Mouse (Mus musculus): Measurements from ENCODE around the gene Nfkb1.

Nfkb1 gene

DNA sequence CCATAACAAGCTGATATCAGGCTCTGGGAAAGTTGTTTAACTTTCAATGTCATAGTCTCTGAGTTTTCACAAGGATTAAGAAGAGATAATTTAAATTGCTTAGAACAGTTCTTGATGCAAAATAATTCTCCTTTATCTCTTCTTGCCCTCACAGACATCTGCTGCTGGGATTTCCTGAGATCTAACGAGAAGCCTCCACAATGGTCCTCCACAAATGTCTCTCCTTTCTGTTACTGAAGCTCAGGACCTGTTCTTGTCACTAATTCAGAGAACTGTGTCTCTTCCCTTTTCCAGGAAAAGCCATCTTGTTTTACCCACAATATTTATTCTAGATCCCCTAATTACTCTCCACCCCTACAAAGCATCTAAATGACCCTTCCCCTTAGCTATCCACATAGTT is 56.3 kb downstream of the Nfkb1 start:
- no peak for DNase-seq (ENCODE audit: extremely low read depth, insufficient read length, low spot score)

DNA sequence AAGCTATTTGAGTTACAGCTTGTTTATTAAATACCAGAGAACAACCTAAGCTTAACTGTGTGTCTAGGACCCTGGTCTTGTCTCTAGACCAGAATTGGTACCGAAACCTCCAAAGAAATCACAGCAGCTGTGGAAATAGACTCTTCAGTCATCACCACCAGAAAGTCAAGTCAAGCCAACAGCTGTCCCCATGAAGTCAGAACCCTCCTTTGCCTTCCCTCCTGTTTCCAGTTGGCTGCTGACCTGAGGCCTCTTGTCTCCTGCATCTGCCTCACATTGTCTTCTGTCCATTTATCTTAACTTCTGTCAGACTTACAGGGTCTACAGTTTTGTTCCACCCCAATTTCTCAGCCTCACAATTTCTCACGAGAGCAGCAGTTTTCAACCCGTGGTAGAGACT is 57.1 kb downstream of the Nfkb1 start:
- DNase-seq (ENCODE audit: extremely low read depth, insufficient read length, low spot score): no peak

DNA sequence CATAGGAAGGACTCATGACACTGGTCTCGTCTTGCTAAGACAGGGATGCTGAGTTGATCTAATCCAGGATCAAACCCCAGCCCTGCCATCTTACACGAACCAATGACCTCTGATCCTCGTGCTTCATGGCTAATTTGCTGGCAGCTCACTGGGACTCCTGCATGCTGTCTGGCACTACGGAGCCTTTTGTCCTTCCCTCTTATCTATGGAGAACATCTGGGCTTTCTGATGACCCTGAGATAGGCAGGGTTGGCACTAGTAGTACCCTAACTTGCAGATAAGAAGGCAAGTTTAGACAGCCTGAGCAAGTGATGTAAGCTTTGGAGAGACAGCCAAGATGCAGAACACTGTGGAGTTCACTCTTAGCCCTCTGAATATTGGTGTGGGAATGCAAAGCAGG is 59.5 kb downstream of the Nfkb1 start:
- DNase-seq (ENCODE audit: extremely low read depth, insufficient read length, low spot score): no peak

DNA sequence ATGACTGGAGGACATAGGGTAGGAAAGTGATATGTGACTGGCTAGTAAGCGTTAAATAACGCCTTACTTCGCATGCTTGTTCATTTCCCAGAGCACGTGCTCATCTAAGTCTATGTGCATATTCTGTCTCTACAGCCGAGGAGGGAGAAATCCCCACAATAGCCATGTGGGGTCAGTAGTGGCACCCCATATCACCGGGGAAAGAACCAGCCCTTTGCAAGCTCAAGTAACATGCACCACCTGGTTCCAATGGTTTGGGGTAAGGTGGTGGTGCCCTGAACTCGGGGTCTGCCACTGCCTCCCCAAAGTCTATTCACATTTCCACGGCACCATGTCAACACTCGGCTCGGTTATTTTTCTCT is 60.3 kb downstream of the Nfkb1 start:
- peak; percentile 18 for DNase-seq (ENCODE audit: extremely low read depth, insufficient read length, low spot score)

DNA sequence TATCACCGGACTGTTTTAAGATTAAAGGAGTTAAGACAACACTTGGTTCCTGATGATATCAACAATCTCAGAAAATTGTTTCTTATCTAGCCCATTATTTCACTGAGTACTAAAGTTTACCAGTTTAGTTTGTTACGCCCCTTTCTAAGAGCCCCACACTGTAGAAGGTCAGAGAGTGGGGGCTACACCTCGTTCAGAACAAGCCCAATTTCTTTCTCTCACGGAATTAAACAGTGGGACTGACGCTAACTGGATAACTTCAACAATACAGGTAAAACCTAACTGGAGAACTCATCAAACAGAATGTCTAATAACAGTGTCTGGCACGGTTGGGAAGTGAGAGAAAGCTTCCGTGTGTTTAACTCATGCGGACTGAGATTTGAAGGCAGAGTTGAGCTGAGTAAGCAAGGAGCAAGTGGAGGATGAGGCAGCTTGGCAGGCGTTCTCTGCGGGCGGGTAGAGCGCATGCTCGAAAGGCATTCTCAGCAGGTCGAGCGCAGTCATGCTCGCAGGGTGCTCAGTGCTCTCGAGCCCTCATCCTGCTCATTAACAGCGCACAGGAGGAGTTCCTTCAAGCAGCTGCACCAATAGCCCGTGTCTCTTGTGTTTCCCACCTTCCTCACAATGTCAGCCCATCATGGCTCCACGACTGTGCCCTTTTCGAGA is 60.8 kb downstream of the Nfkb1 start:
- no peak for DNase-seq (ENCODE audit: extremely low read depth, insufficient read length, low spot score)

DNA sequence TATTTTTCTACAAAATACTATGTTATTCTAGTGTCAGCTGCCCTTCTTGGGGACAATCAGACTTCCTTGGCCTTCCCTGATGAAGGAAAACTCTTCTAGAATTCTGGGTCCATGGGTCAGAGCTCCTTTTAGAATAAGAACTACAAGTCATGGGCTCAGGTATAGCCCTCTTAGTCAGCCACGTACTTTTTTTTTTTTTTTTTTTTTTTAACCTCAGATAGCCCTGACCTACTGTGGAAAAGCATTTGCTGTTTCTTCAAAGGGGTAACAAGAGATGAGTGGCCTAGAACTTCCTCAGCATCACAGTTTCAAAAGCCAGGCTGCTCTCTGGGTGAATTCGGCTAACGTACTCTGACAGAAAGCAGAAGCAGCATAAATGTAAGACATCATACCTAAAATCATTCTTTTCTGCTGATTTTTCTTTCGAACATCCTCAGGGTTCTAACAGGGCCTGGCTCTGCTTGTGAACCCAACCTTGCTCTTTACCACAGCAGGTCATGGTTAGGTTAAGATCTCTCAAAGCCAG is 61.5 kb downstream of the Nfkb1 start:
- no peak for DNase-seq (ENCODE audit: extremely low read depth, insufficient read length, low spot score)

DNA sequence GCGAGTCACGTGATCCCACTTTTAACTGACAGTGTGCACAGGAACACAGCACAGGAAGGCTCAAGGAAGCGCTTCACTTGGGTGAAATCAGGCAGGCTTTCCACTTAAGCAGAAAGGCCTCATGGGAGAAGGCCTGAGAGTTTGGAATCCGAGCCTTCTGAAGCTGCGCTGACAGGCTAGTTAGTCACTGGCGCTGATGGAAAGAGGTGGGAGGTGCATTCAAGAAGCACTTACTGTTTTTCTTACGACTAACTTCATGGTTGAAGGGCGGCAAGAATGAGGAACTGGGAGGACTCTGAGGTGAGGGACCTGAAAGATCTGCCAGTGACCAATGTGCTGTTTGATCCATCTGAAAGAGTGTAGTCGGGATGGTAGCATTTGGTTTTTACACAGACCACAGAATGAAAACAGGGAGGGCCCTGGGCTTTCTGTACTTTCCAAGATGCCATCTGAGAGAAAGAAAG is 62.6 kb downstream of the Nfkb1 start:
- DNase-seq (ENCODE audit: extremely low read depth, insufficient read length, low spot score): peak; percentile 25

DNA sequence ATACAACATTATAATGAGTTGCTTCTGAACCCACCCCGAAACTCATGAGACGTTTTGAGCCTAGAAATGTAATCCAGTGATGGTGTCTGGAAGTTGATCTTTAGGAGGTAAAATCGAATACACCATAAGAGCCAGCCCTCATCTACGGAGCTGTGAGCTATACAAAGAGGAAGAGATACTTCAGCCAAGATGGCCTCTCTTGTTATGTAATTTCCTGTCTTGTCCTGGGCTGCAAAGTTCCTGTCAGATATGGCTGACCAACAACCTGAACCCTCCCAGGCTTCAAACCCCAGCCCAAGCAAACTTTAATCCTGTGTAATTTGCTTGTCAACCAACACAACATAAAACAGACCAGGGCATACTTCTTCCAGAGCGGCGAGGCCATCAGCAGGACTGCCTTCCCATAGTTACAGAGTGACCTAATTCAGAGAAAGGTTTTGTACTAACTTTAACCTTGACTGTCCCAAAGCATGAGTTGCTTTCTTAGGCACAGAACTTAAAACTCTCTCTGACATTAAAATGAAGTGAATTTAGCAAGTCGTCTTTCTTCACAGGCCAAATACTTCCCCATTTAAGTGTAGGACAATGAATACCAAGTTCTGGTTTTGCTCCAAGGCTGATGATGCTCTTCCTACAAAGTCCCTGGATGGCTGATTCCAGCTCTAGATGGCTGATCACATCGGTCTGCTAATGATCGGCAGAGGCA is 63.2 kb downstream of the Nfkb1 start:
- no peak for DNase-seq (ENCODE audit: extremely low read depth, insufficient read length, low spot score)

DNA sequence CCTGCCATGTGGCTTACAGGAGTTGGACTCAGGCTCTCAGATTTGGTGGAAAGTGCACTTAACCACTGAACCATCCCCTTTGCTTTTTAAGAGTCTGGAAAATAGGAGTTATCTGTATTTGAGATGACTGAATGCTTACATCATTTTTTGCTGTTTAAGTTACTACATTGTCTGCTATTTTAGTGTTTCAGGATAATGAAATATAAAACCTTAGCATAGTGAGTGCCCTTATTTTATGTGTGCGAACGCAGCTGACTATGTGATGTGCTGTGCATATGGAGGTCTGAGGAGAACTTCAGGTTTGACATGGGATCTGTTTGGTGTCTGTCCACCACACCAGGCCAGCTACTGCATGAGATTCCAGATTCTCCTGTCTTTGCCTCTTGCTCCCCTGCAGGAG is 66.1 kb downstream of the Nfkb1 start:
- DNase-seq (ENCODE audit: extremely low read depth, insufficient read length, low spot score): no peak

DNA sequence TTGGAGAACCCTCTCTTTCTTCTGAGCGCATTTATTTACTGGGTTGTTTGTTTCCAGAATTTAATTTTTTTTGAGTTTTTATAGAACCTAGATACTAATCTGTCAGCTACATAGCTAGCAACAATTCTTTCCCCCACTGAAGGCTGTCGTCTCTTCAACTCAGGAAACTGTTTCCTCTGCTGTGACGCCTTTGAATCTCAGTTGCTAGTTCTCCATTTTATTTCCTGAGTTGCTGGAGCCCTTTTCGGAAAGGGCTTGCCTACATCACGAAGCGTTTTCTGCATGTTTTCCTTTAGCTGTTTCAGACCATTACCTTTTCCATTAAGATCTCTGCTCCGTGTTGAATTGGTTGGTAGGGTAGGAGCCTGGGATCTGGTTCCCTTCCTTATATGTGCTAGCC is 74.6 kb downstream of the Nfkb1 start:
- no peak for DNase-seq (ENCODE audit: extremely low read depth, insufficient read length, low spot score)

DNA sequence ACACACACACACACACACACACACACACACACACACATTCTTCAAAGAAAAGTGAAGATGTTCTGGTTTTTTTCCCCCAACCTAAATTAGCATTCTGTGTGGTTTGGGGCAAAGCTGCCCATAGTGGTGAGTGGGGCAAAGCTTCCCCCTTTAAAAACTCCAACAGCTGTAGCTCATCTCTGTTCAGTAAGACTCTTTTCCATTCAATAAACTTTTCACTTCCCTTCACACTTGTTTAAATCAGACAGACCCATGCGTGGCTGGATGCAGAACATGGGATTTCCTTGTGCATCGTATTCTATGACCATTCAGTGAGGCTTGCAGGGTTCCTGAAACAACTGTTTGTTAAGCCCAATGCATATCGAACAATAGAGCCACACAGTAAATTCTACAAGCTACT is 77.0 kb downstream of the Nfkb1 start:
- no peak for DNase-seq (ENCODE audit: extremely low read depth, insufficient read length, low spot score)

DNA sequence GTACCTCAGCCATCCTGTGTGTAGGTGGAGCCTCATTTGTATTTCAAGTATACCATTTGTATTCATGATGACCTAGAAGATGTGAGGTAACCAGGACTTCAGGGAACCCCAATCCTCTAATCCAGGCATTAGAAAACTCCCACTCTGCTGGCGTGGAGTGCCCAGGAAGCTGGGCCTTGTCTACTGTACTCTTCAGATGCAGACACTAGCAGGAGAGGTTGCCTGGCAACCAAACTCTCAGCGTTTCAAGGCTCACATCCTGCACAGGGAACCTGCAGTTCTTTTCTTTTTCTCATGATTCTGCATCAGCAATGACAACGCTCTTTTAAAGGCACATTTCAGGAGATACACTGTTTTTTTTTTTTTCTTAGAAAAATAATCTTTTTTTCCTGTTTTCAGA is 81.1 kb downstream of the Nfkb1 start:
- no peak for DNase-seq (ENCODE audit: extremely low read depth, insufficient read length, low spot score)

DNA sequence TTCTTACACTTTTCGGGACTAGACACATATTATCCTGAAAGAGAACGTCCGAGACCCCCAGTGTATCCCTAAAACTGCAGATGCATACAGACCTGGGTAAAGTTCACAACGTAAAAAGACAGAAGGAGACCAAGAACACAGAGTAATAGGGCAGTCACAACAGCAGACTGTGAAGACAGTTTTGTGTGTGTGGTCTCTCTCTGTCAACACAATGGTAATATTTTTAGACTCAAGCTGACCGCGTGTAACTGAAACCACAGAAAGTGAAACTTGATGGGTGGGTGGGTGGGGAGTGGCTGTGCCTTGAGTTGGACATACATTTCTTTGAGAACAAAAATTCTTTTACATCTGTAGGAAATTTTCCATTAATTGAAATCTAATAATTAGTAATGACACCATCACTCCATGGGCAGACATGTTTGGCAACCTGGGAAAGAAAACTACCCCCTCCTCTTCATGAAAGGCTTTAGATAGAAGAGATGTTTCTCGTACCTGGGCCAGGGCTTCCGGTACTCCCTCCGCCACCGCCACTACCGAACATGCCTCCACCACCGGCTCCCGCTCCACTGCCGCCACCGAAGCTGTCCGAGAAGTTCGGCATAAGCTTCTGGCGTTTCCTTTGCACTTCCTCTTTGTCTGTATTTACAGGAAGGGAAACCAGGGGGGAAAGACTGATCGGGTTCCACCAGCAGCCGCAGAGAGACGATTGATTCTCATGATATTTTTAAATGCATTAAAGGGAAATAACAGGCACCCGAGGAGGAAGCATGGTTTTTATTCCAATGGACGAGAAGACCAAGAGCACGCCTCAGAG is 83.5 kb downstream of the Nfkb1 start:
- no peak for DNase-seq (ENCODE audit: extremely low read depth, insufficient read length, low spot score)

DNA sequence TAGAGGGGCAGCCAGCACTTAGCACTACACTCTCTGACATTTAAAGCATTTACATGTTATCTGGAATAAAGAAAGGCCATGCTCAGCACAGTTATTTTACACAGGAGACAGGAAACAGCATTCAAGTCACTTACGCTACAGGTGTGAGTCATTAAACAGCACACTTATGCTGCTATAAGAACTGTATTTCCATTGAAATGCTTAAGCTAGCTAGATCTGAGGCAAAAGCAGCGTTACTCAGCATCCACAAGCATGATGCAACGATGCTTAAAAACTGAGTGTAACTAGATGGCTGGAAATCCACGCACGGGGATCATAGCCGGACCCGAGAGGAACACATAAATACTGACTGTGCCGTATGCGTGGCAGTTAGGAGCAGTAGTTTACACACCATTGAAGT is 84.3 kb downstream of the Nfkb1 start:
- DNase-seq (ENCODE audit: extremely low read depth, insufficient read length, low spot score): no peak

DNA sequence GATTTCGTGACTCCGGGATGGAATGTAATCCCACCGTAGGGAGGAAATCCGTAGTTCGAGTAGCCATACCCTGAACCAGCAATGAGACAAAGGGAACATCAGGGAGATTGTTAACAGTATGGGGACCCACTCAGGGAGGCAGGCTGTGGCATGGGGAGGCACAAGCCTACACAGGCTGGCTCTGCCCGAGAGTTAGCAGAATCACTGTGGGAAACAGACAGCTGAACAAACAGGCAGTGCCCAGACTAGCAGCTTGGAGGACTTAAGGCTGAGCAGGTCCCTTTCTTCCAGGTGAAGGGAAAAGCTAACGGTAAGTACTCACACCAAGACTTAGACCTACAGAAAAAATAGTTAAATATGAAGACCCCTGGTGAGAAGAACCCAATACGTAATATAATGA is 84.8 kb downstream of the Nfkb1 start:
- DNase-seq (ENCODE audit: extremely low read depth, insufficient read length, low spot score): no peak

DNA sequence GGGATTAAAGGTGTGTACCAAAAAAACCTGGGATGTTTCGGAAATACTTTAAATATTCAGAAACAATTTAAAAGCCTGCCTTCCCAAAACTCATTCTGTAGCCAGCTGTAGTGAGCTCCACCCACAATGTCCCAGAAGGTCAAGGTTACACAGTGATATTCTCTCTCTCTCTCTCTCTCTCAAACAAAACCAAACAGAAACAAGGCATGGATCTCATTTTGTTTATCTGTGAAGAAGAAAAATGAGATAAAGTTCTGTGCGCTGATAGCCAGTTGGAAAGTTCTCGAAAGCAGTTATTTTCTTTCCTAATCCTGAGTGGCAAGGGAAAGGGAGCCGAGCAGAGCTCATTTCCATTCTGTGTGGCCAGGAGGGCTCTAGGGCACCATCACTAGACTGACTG is 85.9 kb downstream of the Nfkb1 start:
- no peak for DNase-seq (ENCODE audit: extremely low read depth, insufficient read length, low spot score)

DNA sequence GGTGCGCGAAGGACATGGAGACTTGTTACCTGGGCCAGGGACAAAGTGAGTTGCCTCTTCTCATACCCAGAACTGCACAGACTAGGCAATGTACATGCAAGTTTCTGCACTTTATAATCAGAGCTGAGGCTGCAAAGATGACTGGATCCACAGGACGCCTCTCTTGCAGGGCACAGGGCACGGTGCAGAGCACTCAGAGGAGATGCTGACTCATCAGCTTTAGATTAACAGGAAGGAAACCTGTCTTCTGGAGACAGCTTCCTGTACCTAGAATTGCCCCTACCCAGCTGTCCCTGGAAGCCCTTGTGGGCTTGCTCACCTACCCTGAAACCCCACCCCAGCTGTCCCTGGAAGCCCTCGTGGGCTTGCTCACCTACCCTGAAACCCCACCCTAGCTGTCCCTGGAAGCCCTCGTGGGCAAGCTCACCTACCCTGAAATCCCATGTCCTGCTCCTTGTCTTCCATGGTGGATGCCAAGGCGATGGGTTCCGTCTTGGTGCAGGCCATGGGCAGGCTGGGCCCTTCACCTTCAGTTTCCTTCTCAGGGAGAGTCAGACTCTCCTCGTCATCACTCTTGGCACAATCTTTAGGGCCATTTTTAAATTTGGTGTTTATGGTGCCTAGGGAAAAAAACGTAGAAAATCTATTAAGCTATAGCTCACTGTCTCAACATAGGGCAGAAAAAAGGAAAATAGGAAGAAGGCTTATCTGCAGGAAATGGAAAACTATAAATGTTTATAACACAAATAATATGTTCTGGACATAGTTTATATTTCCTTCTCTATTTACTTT is 86.5 kb downstream of the Nfkb1 start:
- DNase-seq (ENCODE audit: extremely low read depth, insufficient read length, low spot score): no peak

DNA sequence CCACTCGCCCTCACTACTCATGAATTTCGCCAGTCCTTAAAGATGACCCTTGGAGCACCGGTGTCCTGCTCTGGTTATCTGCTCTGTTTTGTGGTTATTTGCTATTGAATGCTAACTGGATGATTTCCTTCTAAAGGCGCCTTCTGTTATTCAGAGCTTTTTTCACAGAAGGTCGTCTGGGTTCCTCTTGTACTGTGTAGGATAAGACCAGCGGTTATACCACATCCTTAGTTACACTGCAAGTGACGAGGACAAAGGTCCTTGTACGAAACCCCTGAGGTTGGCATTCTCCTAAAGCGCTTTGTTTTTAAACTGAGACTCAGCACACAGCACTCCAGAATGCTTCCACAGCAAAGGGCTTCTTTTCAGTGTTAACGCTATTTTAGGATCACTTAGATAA is 88.6 kb downstream of the Nfkb1 start:
- DNase-seq (ENCODE audit: extremely low read depth, insufficient read length, low spot score): no peak

DNA sequence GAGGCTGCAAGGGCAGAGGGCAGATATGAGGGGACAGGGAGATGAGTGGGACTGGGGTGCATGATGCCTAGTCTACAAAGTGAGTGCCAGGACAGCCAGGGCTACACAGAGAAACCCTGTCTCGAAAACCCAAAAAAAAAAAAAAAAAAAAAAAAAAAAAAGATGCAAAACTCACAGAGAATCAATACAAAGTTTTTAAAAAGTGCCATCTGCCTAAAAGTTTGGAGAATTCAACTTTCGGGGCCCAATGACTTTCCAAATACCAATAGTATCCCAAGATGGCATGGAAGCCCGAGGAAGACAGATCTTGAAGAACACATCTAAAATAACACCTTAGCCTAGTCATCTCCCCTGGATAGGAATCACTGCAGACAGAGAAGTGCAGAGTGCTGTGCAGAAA is 93.0 kb downstream of the Nfkb1 start:
- DNase-seq (ENCODE audit: extremely low read depth, insufficient read length, low spot score): no peak

DNA sequence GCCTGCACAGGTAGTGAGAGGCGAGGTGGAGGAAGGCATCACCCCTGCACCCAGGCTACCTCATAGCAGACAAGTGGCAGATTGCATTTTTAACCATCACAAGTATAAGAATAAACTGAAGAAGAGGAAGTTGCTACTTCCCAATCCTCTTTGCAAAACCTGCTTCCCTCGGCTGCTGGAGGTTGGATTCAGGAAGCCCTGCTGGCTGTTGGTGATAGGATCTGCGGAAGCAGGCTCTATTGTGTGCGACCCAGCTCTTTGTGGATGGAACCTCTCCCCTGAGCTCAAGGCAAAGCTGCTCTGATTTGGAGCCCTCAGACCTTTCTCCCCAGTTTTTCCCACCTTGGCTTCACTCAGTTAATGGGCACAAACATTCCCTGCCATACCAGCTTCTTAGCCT is 94.3 kb downstream of the Nfkb1 start:
- DNase-seq (ENCODE audit: extremely low read depth, insufficient read length, low spot score): no peak

Data from 3134 (cell line).